Mouse (Mus musculus) ES-Bruce4 (cell line): ENCODE measurements around the gene Cbfa2t2. TPM values are rescaled to one million over a fixed set of nuclear protein-coding genes. Genes with fewer than 3 reads are reported as not detected.

ENCODE experiments used
- H3K27ac ChIP-seq: 2 replicates; pipeline ENCODE4 v1.5.1; 2012; ENCODE audit warnings: low read length, inconsistent platforms; ENCODE audit not compliant: insufficient read depth
- H3K27me3 ChIP-seq: 2 replicates; pipeline ENCODE4 v1.6.1; 2012; ENCODE audit warnings: mild to moderate bottlenecking, low read length, inconsistent platforms; ENCODE audit not compliant: control insufficient read depth, poor library complexity, insufficient read depth, severe bottlenecking
- H3K36me3 ChIP-seq: 2 replicates; pipeline ENCODE4 v1.6.1; 2012; ENCODE audit warnings: inconsistent platforms, mild to moderate bottlenecking, low read length, moderate library complexity; ENCODE audit not compliant: control insufficient read depth, poor library complexity, insufficient read depth, severe bottlenecking
- H3K4me1 ChIP-seq: one replicate; pipeline ENCODE4 v1.8.1; 2011; ENCODE audit warnings: low read length; ENCODE audit not compliant: control insufficient read depth, insufficient read depth
- H3K4me3 ChIP-seq: 2 replicates; pipeline ENCODE4 v1.5.1; 2011; ENCODE audit warnings: low read depth, mild to moderate bottlenecking, low read length
- H3K9ac ChIP-seq: 2 replicates; pipeline ENCODE4 v1.6.1; 2012; ENCODE audit warnings: low read depth, mild to moderate bottlenecking, inconsistent platforms; ENCODE audit not compliant: poor library complexity, severe bottlenecking
- H3K9me3 ChIP-seq: replicated peaks from 2 replicates; pipeline ENCODE4 v1.6.1; 2012; ENCODE audit warnings: mild to moderate bottlenecking, low read length, inconsistent platforms; ENCODE audit not compliant: control insufficient read depth, poor library complexity, insufficient read depth, severe bottlenecking
- CTCF ChIP-seq: IDR thresholded peaks from one replicate; pipeline ENCODE4 v1.8.1; 2011; ENCODE audit warnings: low read depth, low read length
- EP300 ChIP-seq: IDR thresholded peaks from 2 replicates; pipeline ENCODE4 v1.6.1; 2011; ENCODE audit warnings: low read depth, low read length; ENCODE audit not compliant: insufficient read depth
- POLR2A ChIP-seq: IDR thresholded peaks from one replicate; pipeline ENCODE4 v1.8.1; 2011; ENCODE audit warnings: low read length; ENCODE audit not compliant: insufficient read depth
- polyA plus RNA-seq: library from polyadenylated mRNA; stranded (reverse); fragments of >200 nt; gene quantifications from 2 replicates; pipeline ENCODE4 v1.2.4, GENCODE M21; 2011; ENCODE audit warnings: low read depth; ENCODE audit not compliant: missing spikeins, insufficient read depth, insufficient read length

The Cbfa2t2 gene
- polyA plus RNA-seq, 1 experiment: 79.9 TPM

GRCm38 (mm10) chr2:154434690-154435089 is 1.6 kb upstream of the Cbfa2t2 start:
- Histone ChIP-seq H3K9ac (peak overlapping the region; percentile 30; the same call in 1 of the 2 replicates), H3K4me3 (no peak overlapping the region), H3K36me3 (peaks cover 6% of the 10 kb centered on the region; the same call in 1 of the 2 replicates), H3K27me3 (no peaks in the 10 kb centered on the region), H3K27ac (peak overlapping the region; percentile 74; the same call in 1 of the 2 replicates), H3K9me3 (no peaks in the 10 kb centered on the region), H3K4me1 (peaks cover 8% of the 10 kb centered on the region)
- TF ChIP-seq CTCF (no peak), POLR2A (no peak), EP300 (no peak)

GRCm38 (mm10) chr2:154436076-154436457 is 214 bp upstream of the Cbfa2t2 start:
- Histone ChIP-seq H3K36me3 (peaks cover 12% of the 10 kb centered on the region; the same call in 1 of the 2 replicates), H3K4me1 (peaks cover 6% of the 10 kb centered on the region), H3K9me3 (no peaks in the 10 kb centered on the region), H3K4me3 (peak overlapping the region; percentile 51), H3K27ac (0 out of 2 replicates have a peak overlapping the region, but pooled peaks have one; percentile 74), H3K9ac (peak overlapping the region; percentile 98), H3K27me3 (no peaks in the 10 kb centered on the region)
- TF ChIP-seq EP300 (no peak), POLR2A (no peak), CTCF (no peak)

GRCm38 (mm10) chr2:154437191-154437527 is 878 bp downstream of the Cbfa2t2 start:
- Histone ChIP-seq H3K9ac (peak overlapping the region; percentile 98), H3K4me1 (peaks cover 4% of the 10 kb centered on the region), H3K9me3 (no peaks in the 10 kb centered on the region), H3K27me3 (no peaks in the 10 kb centered on the region), H3K4me3 (peak overlapping the region; percentile 94), H3K36me3 (peaks cover 15% of the 10 kb centered on the region), H3K27ac (peak overlapping the region; percentile 34)
- TF ChIP-seq EP300 (no peak), CTCF (no peak), POLR2A (no peak)

GRCm38 (mm10) chr2:154440453-154440852 is 4.2 kb downstream of the Cbfa2t2 start:
- Histone ChIP-seq H3K4me1 (peaks cover 1% of the 10 kb centered on the region), H3K27ac (no peak overlapping the region), H3K27me3 (no peaks in the 10 kb centered on the region), H3K9ac (peak overlapping the region; percentile 98; the same call in 1 of the 2 replicates), H3K36me3 (peaks cover 20% of the 10 kb centered on the region), H3K4me3 (no peak overlapping the region), H3K9me3 (no peaks in the 10 kb centered on the region)
- TF ChIP-seq CTCF: no peak
- TF ChIP-seq EP300: no peak
- no peak for TF ChIP-seq POLR2A

- H3K9me3 ChIP-seq: no peaks in the 10 kb centered on the region
- no peak overlapping the region for H3K9ac ChIP-seq
- H3K27me3 ChIP-seq: no peaks in the 10 kb centered on the region
- peaks cover 12% of the 10 kb centered on the region for H3K36me3 ChIP-seq
- no peak overlapping the region for H3K4me3 ChIP-seq
- H3K27ac ChIP-seq: no peak overlapping the region
- peaks cover 8% of the 10 kb centered on the region for H3K4me1 ChIP-seq
- TF ChIP-seq POLR2A: no peak
- TF ChIP-seq EP300: no peak
- no peak for TF ChIP-seq CTCF
Observed at GRCm38 (mm10) chr2:154447821-154448220, 11.5 kb downstream of the Cbfa2t2 start.

GRCm38 (mm10) chr2:154448633-154449032 is 12.4 kb downstream of the Cbfa2t2 start:
- Histone ChIP-seq H3K27me3 (no peaks in the 10 kb centered on the region), H3K27ac (no peak overlapping the region), H3K36me3 (peaks cover 12% of the 10 kb centered on the region), H3K4me3 (no peak overlapping the region), H3K9me3 (no peaks in the 10 kb centered on the region), H3K9ac (no peak overlapping the region), H3K4me1 (peaks cover 9% of the 10 kb centered on the region)
- no peak for TF ChIP-seq POLR2A
